Mouse (Mus musculus) ZHBTc4 (cell line): ENCODE measurements at regions not wholly inside any gene's neighbourhood (a gene's known extent, or its start where the extent isn't known, plus 50 kb on each side); places are given as distances from the start of the nearest gene placed in this dataset.

Experiments
- DNase-seq: peaks from one replicate; pipeline ENCODE4 v3.0.0-alpha.2; 2011; ENCODE audit warnings: low read depth, low spot score

DNA sequence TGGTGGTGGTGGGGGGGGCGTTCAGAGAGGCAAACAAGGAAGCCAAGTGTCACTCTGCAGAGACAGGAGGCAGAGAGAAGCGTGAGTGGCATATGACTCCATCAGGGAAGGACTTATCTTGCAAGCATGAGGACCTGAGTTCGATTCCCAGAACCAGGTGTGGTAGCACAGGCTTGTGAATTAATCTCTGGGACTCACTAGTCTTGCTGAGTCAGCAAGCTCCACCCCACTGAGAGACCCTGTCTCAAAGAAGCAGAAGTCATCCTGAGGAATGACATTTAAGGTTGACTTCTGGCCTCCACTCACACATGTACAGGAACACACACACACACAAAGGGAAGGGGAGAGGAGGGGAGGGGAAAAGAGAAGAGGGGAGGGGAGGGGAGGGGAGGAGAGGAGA lies 156.5 kb downstream of the Rplp1 start:
- DNase-seq = no peak

DNA sequence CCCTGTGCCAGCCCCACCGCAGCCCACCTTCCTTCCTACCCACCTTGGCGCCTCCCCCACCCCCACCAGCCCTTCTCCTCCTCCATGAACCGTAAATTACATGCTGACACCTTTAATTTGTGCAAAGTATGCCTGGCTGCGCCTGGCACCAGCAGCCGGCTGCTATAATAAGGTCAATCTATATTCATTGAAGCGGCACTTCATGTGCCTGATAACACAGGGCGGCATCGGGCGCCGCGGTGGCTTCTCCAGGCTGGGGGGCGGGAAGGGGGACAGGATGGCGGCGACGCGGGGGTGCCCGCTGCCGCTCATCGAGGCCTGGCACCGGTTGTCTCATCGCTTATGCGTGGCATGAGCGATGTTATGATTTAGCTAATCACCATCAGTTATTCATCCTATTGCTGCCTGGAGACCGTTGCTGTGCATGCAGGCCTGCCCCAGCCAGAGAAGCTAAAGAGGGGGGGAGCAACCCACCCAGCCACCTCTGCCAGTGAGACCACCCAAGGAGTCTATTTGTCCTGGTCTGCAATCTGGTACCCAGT lies 157.5 kb downstream of the Rplp1 start:
- no peak for DNase-seq

DNA sequence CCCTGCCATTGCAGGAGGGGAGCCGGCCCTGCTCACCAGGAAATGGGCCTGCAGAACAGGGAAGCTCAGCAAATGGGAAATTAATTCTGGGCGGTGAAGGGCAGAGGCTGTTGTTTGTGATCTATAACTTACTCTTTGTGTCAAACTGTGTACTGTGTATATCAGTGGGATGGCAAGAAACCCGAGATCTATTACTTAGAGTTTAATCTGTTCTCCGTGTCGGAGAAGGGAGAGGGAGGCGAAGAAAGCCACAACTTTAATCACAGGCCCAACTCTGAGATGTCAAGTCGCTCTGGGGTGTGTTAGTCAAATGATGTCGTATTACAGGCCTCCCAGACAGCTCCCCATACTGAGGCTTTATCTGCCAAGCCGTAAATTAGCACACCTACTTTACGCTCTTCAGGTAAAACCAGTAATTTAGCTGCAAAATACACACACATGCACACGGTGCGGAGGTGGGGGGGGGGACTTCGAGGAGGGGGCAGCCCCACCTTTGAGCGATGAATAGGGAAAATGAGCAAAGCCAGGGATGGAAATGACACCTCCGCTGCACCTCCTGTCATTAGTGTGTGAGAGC lies 158.0 kb downstream of the Rplp1 start:
- DNase-seq = no peak

DNA sequence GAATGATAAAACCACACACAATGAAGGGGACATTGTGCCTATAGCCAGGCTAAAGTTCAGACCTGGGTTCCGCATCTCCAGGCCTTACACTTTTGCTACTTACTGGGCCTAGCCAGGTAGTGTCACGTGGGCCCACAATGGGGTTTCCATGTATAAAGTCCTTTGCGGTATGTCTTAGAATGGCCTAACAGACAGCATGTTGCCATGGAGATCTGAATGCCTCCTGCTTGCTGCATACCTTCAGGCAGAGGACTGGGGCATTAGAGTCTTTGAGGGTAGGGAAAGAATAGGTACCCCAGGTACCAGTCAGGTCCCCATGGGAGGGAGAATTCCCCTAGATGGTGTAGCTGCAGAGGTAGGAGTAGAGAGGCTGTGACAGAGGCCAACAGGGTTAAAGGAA lies 159.0 kb downstream of the Rplp1 start:
- DNase-seq = no peak

DNA sequence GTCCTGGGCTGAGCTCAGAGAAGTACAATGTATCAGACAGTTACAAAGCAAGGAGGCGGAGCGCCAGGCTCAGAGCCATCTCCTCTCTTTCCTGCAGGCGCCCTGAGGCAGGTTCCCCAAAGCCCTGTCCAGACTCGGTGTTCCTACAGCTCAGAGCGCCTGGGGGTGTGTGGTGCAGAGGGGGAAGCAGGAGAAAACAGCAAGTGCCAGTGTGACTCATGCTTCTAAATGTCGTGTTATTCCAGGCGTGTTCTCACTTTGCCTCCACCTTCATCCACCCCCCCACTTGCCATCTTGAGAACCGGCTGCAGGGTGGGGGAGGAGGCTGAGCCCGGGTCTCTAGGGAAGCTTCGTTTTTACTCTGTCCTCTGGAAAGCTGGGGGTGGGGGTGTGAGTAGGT lies 160.5 kb downstream of the Rplp1 start:
- peak; percentile 70 for DNase-seq

DNA sequence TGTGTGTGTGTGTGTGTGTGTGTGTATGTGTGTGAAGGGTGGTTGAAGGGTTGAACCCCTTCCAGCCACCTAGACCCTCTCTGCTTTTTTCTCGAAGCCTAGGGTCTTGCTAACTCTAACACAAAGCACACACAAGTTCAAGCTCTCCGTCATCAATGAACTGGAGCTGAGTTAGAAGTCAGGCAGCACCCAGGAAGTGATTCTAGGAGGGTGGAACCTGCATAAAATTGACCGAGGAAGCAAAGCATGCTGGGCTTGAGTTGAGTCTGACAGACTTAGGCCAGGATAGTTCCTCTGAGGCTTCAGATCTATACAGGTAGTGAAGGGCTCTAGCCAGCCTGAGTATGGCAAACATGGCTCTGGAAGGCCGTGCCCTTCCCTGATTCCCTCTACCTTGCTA lies 165.1 kb downstream of the Rplp1 start:
- no peak for DNase-seq

DNA sequence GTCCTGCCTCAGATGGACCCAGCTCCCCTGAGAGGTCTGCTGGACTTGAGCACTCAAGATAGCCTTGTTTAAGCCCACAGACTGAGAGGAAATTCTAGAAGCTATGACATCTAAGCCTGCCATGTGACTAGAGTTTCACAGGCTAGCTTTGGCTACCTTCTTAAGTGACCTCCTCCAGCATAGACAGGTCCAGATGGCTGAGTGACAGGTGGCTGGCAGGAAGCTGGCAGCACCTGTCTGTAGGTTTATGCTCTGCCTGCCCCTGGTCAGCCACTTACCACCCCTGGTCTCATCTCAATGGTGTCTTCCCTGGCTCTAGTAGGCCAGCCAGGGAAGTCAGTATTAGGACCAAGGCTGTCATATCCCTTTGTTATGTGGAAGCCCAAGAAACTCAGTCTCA lies 165.9 kb downstream of the Rplp1 start:
- no peak for DNase-seq

DNA sequence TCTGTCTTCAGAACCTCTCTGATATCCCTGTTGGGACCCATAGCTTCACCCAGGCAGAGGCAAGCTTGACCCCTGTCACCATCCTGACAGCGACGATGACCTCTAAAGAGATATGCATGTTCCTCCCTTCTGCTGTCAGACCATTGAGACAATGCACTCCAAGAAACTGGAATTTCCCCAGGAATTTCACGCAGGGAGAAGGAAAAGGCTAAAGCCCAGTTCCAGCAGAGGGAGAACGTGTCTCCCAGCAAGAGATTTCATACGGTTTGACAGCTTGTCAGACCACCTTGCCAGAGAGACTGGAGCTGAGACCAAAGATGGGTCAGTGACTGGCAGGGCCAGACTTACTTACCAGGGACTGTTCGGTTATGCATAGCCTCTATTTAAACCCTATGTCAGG lies 167.9 kb downstream of the Rplp1 start:
- peak; percentile 59 for DNase-seq

DNA sequence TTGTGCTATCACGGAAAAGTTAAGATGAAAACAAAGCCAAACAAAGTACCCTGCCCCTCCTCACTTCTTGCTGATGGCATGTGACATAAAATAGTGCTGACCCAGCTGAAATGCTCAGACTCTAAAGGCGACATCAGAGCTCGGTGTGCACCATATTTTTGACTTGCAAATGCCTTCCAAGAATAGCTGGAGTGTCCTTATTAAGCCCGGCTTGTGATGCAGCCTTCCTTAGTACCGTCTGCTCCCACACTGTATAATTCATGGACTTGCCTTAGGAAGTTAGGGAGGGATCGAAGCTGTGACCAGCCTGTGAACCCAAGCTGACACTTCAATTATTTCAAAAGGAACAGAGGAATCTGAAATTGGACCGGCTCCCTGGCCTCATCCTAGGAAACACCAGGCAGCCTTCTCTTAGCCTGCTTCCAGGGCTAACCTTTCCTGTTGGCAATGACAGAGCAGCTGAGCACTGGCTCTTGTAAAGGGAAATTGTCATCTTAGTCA lies 169.0 kb downstream of the Rplp1 start:
- DNase-seq = peak; percentile 71

DNA sequence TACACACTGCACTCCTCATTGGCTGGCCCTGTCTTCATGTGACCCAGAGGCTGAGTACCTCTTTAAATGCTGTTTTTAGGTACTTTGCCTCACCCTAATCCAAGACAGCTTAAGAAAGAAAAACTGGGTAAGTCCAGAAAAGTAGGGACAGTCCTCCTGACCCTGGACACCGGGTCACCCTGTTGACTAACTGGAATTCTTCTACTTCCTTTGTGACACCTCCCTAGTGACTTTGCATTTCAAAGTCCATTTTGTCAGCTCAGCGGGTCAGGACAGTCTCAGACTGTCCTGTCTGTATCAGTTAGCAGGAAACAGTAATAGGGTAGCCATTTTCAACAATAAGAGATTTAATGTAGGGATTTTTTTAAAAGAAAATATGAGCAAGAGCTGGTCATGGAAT lies 180.8 kb downstream of the Rplp1 start:
- DNase-seq = no peak

DNA sequence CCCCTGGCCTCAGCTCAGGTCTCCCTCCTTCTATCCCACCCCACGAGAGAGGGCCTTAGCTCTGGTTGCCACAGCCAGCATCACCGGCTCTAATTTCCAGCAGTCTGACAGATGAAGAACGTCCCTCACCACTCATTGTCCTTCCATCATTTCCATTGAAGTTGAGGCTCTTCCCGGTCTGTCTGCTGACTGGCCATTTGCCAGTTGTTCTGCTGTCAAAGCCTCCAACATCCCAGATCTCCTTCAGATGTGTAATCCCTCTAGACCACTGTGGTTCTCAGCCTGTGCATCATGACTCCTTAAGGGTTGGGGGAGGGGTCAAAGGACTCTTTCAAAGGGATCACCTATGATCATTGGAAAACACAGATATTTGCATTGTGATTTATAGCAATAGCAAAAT lies 181.6 kb downstream of the Rplp1 start:
- no peak for DNase-seq

DNA sequence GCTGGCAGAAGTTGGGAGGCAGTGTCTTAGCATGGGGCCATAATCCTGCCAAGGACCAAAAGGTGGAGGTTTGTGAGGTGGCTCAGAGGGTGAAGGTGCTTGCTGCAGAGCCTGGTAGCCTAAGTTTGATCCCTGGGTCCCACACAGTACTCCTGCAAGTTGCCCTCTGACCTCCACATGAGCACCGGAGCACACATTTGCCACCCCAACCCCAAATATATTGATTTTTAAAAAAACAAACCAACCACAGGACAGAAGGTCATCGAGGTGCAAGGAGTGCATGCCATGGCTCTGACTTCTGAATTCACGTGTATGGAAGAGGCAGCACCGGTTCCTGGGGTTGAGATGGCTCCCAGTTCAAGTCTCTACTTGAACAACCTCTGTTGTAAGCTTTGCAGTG lies 186.2 kb downstream of the Rplp1 start:
- DNase-seq = no peak

DNA sequence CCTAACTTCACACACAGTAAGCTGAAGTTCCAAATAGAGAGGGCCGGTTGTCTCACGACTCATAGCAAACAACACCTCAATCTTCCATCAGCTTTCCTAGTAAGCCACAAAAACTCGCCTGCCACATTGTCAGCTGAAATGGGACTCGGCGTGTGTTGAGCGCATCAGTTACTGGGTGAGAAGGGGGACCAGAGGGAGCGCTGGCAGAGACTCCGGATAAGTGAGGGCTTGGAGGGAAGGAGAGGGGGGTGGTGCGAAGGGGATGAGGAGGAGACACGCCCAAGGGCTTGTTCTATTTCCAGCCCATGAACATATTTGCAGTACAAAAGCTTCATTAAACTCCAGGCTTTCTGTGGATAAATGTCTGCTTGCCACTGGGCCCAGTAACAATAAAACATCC lies 186.7 kb downstream of the Rplp1 start:
- DNase-seq = peak; percentile 48

DNA sequence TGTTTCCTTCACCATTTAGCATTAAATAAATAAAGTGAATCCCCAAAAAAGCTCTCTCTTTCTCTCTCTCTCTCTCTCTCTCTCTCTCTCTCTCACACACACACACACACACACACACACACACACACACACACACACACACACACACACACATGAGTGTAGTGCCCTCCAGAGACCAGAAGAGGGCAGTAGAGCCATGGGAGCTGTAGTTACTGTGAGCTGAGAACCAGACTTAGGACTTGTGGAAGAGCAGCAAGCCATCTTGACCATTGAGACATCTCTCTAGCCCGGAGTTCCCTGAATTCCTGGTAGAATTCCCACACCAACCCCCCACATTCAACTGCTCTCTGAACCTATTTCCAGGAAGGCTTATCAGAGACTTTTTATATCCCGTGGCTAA lies 190.3 kb downstream of the Rplp1 start:
- peak; percentile 77 for DNase-seq

DNA sequence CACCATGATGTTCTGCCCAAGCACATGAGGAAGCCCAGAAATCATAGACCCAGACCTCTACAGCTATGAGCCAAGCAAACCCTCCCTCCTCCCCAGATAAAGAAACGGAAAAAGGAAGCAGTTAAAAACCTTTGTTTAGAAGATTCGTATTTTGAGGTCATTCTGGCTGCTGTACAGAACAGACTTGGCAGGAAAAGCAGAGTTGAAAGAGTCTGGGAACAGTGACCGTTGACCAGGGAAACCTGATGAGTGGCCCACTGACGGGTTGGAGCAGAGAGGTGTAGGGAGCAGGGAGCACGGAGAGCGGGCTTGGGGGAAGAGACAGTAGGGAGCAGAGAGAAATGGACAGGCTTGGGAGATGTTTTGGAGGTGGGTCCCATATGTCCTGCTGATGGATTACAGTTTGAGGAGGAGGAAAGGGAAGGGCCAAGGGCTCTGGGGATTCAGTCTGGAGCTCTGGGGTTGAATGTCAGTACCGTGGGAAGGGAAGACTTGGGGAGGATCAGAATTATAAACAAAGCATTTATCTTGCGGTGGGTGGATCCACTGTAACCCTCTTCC lies 191.2 kb downstream of the Rplp1 start:
- no peak for DNase-seq

DNA sequence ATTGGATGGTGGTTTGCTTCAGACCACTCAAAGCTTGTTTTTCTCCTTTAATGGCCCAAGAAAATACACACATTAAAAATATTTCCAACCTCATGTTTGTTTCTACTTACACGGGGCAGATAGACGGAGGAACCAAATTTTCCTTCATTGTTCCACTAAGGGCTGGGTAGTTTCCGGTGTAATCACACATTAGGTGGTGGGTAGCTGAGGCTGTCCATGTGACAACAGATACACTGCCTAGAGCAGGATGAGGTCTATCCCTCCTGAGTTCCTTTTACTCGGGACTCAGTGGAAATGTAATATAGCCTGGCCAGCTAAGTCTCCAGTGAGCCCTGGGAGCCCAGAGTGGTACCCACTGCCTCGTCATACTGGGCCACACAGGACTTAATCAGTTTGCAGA lies 192.5 kb downstream of the Rplp1 start:
- DNase-seq = no peak

DNA sequence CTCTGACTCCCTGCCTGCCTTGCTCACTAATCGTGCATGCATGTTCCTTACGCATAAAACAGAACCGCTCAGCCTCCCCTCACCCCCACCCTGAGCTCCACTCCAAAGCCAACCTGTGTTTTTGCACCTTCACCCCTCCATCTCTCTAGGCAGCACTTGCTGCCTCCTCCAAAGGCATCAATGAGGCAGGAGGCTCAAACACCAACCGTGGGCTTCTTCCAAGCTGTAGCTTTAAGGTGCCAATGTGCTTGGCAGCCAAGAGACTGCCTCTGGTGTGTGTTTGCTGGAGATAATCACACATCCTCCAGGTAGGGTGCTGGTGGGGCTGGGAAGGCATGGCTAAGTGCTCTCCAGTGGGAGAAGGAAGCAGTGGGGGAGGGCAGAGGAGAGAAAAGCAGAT lies 193.3 kb downstream of the Rplp1 start:
- no peak for DNase-seq

DNA sequence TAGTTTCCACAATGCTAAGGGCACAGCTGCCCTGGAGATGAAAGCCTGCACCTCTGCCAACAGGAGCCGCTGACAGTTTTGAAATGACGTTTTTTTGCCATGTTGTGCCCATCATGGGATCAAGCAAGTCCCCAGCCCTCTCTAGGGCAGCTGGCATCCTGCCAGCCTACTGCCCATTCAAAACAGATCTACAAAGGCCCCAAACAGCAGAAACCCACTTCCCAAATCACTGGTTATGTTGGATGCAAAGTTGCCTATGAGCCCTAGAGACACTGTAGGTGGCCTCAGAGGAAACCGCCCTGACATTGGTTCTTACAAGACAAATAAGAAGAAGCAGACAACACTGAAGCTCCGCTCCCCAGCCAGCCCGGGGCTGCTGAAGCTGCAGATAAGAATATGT lies 194.1 kb downstream of the Rplp1 start:
- no peak for DNase-seq

DNA sequence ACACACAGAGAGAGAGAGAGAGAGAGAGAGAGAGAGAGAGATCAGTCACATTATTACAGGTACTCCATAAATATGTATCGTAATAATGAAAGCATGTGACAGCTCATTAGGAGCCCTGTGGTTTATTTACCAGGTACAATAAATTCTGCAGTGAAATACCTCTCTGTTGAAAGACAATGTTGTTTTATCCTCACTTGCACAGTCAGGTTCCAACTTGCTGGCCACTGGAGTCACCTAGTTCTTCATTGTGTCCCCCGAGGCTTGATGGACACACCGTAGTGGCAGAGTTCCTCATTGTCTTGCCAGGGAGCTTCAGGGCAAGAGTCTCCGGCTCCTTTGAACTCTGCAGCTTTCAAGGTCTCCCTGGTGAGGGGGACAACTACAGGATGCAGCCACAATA lies 197.6 kb downstream of the Rplp1 start:
- no peak for DNase-seq

DNA sequence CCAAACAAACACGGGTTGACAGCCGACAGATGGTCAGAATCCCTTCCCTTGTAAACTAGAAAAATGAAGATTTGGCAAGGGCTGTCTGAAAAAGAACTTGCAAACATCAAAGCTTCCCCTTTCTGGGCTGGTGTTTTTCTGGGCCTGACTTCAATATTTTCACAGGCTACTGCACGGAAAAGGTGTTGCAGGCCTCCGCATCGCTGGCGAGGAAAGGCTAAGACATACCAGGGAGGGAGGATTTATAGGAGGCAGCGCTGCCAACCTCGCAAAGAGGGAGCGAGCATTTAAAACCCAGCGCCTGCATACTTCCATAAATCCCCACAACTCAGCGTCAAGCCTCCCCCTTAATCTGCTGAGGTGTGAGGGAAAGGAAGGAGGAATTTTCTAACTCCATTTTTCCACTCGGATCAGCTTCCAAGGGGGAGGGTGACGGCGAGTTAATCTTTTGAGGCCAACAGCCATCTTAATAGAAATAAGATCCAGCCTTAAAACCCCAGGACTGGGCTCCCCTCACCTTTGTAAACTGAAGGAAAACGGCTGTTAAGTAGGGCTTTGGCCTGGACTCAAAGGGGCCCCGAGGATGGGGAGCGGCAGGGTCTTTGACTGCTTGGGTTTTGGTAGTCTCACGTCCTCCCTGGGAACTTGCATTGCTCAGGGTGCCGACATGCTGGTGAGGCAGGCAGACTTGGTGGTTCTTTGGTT lies 199.9 kb downstream of the Rplp1 start:
- DNase-seq = no peak

DNA sequence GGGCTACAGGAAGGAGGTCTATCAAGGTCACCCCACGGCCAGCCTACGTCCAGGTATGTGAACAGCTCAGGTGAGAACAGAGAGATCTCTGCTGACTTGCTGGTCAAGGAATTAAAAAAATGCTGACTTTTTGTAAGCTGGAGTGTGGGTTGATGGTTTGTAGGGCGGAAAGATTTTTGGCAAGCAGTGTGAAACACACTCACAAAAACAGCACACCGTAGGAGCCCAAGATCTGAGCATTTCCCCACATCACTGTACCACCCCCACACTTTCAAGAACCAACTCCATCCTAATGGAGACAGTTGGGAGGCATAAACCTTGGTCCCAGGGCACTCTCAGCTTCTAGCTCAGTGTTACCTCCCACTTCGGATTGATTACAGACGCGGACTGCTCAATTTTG lies 200.5 kb downstream of the Rplp1 start:
- DNase-seq = no peak

DNA sequence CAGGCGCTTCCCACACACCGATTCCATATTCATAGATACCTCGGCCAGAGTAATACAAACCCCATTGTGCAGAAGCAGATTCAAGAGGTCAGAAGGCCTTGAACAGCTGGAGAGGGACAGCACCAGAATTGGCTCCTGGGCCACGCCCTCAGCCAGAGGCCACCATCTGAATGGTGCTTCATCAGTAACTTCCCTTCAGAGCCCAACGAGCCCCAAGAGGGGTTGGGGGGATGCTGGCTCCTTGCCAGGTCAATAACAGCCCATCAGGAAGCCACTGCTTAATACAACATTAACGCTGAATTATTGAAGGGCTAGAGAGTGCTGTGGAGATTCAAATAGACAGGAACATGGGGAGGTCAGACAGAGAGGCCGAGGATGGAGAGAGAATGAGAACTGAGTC lies 203.0 kb downstream of the Rplp1 start:
- peak; percentile 30 for DNase-seq

DNA sequence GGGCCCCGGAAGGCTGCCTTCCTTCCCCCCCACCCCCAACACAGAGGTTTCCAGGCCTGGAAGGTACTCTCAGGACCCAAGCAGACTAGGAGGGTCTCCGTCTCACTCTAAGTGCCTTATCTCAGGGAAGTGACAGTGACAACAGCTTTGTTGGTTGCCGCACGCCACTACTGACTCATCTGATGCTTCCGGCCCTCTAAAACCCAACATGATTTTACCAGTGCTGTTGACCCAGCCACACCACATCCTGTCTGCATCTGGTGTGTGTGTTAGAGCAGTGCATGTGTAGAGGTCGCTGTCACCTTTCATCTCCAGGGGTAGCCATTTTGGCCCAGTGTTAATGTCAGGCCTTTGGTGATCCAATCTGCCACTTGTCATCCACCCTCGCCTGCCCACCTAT lies 206.5 kb downstream of the Rplp1 start:
- DNase-seq = no peak
